Comparison of ENCODE assay signal across 7 mouse cellular contexts in genomic region chr10:68893100-68893841, GRCm38 (mm10).
A peak's percentile ranks its signal among the peaks of the same experiment; 100 is the strongest.
DNase-seq lines count a peak whose midpoint lies in the region; ATAC-seq and TF ChIP-seq lines count a peak whose summit lies in the region.

No protein-coding gene starts in this region.

- TF ChIP-seq CTCF in layer of hippocampus, adult 2 months (conservative IDR thresholded peaks at IDR 0.05), result no peak

- H3K27me3 ChIP-seq in embryonic facial prominence, embryonic 15.5 days, result no peaks in the 10 kb centered on the region

- no peaks in the 10 kb centered on the region for H3K4me1 ChIP-seq in embryonic facial prominence, embryonic 15.5 days

- no peak for ATAC-seq in embryonic facial prominence, embryonic 15.5 days (ENCODE audit: insufficient number of reproducible peaks, low FRiP score, low TSS enrichment, low read depth)

- no peaks in the 10 kb centered on the region for H3K9me3 ChIP-seq in embryonic facial prominence, embryonic 15.5 days (replicated peaks)

- H3K36me3 ChIP-seq in embryonic facial prominence, embryonic 15.5 days, result no peaks in the 10 kb centered on the region

- no peak overlapping the region for H3K4me2 ChIP-seq in embryonic facial prominence, embryonic 15.5 days (replicated peaks)

- DNase-seq in layer of hippocampus, adult 2 months (ENCODE audit: low spot score in 2 of 2), result no peak
- no peak for DNase-seq in layer of hippocampus, adult 11-12 months (ENCODE audit: low spot score)
- DNase-seq in heart, postnatal 14 days, result peak; percentile 33 to 47
- DNase-seq in lung, postnatal 36 days, result peak; percentile 70
- no peak for DNase-seq in left cerebral cortex, postnatal 25 days (ENCODE audit: low spot score in 2 of 2)
- DNase-seq in thymus, adult 18-20 months, result no peak

- no peak overlapping the region for H3K9ac ChIP-seq in embryonic facial prominence, embryonic 15.5 days

- intact Hi-C loops in heart, postnatal 14 days (cut with DNase I), result no loop called here
- intact Hi-C loops in left cerebral cortex, postnatal 25 days (cut with DNase I), result no loop called here

- no peak overlapping the region for H3K4me3 ChIP-seq in layer of hippocampus, adult 2 months
- H3K4me3 ChIP-seq in embryonic facial prominence, embryonic 15.5 days (replicated peaks), result no peak overlapping the region

- WGBS in embryonic facial prominence, embryonic 15.5 days, result 47% methylated on average over 8 of the region's 8 CpGs

- H3K27ac ChIP-seq in layer of hippocampus, adult 2 months, result peak overlapping the region; percentile 28; the same call in 1 of the 2 replicates
- 0 out of 2 replicates have a peak overlapping the region, but pooled peaks have one; percentile 31 for H3K27ac ChIP-seq in embryonic facial prominence, embryonic 15.5 days (replicated peaks)

Comparison
In these comparisons a context has a peak if more than half of its experiments do, and no peak if none do; other contexts are left out.
1. DNase-seq: peak in heart, postnatal 14 days (2 of 2) and lung, postnatal 36 days (single experiment); none in layer of hippocampus, adult 2 months (0 of 2), layer of hippocampus, adult 11-12 months (single experiment), left cerebral cortex, postnatal 25 days (0 of 2) and thymus, adult 18-20 months (0 of 2).